Mouse (Mus musculus) brain, embryonic 14.5 days (tissue): ENCODE measurements at regions not wholly inside any gene's neighbourhood (a gene's known extent, or its start where the extent isn't known, plus 50 kb on each side); places are given as distances from the start of the nearest gene placed in this dataset.

Experiments
- CTCF ChIP-seq: fragments of 200-500 bp; IDR thresholded peaks from 2 replicates; pipeline ENCODE4 v1.5.1; 2012; ENCODE audit warnings: inconsistent platforms, mild to moderate bottlenecking, moderate library complexity, borderline replicate concordance; ENCODE audit not compliant: insufficient read depth, insufficient read length; ENCODE audit errors: extremely low read depth
- POLR2A ChIP-seq: fragments of 200-500 bp; IDR thresholded peaks from 2 replicates; pipeline ENCODE4 v1.6.1; 2012; ENCODE audit warnings: mild to moderate bottlenecking, inconsistent platforms, borderline replicate concordance; ENCODE audit not compliant: poor library complexity, insufficient read depth, insufficient read length, severe bottlenecking; ENCODE audit errors: extremely low read depth

- no peak for TF ChIP-seq CTCF
- no peak for TF ChIP-seq POLR2A
Measured at GRCm38 (mm10) chr1:183904564-183904963, 108.5 kb upstream of the Dusp10 start.
